Mouse (Mus musculus): Measurements from ENCODE around the gene Qpctl. TPM values are rescaled to one million over a fixed set of nuclear protein-coding genes. Genes with fewer than 3 reads are reported as not detected.

The Qpctl gene
- polyA plus RNA-seq, 1 experiment from 2014 or later: 9.6 TPM

GRCm38 (mm10) chr7:19093174-19093521 is 55.9 kb downstream of the Qpctl start:
- 4% methylated on average over 13 of the region's 15 CpGs for WGBS
- Histone ChIP-seq H3K9me3 (replicated peaks; ENCODE audit: control insufficient read depth, low read length) (no peaks in the 10 kb centered on the region), H3K36me3 (ENCODE audit: control insufficient read depth, insufficient read depth) (peaks cover 21% of the 10 kb centered on the region), H3K4me3 (ENCODE audit: low read length) (peak overlapping the region; percentile 65), H3K27me3 (ENCODE audit: control insufficient read depth, insufficient read depth, low read length) (no peaks in the 10 kb centered on the region), H3K4me2 (ENCODE audit: low read depth, low read length) (peak overlapping the region; percentile 94), H3K27ac (ENCODE audit: low read length) (peak overlapping the region; percentile 73), H3K4me1 (ENCODE audit: control insufficient read depth, insufficient read depth, low read length) (peaks cover 43% of the 10 kb centered on the region), H3K9ac (ENCODE audit: low read length) (peak overlapping the region; percentile 65)
- ATAC-seq (replicated peaks; ENCODE audit: extremely low read depth, insufficient read depth, low FRiP score): peak; percentile 42

GRCm38 (mm10) chr7:19092381-19093173 is 56.5 kb downstream of the Qpctl start:
- Histone ChIP-seq H3K9me3 (replicated peaks; ENCODE audit: control insufficient read depth, low read length) (no peaks in the 10 kb centered on the region), H3K4me3 (ENCODE audit: low read length) (peak overlapping the region; percentile 65), H3K4me1 (ENCODE audit: control insufficient read depth, insufficient read depth, low read length) (peaks cover 38% of the 10 kb centered on the region), H3K9ac (ENCODE audit: low read length) (peak overlapping the region; percentile 55), H3K27ac (ENCODE audit: low read length) (peak overlapping the region; percentile 73), H3K36me3 (ENCODE audit: control insufficient read depth, insufficient read depth) (peaks cover 22% of the 10 kb centered on the region), H3K4me2 (ENCODE audit: low read depth, low read length) (peak overlapping the region; percentile 94), H3K27me3 (ENCODE audit: control insufficient read depth, insufficient read depth, low read length) (no peaks in the 10 kb centered on the region)
- 10% methylated on average over 38 of the region's 38 CpGs for WGBS
- ATAC-seq (replicated peaks; ENCODE audit: extremely low read depth, insufficient read depth, low FRiP score): peak; percentile 34

- Histone ChIP-seq H3K27me3 (ENCODE audit: control insufficient read depth, insufficient read depth, low read length) (no peaks in the 10 kb centered on the region), H3K9ac (ENCODE audit: low read length) (peak overlapping the region; percentile 5; the same call in 1 of the 2 replicates), H3K4me3 (ENCODE audit: low read length) (no peak overlapping the region), H3K9me3 (replicated peaks; ENCODE audit: control insufficient read depth, low read length) (no peaks in the 10 kb centered on the region), H3K27ac (ENCODE audit: low read length) (peak overlapping the region; percentile 73; the same call in 1 of the 2 replicates), H3K4me2 (ENCODE audit: low read depth, low read length) (peak overlapping the region; percentile 94; the same call in 1 of the 2 replicates), H3K36me3 (ENCODE audit: control insufficient read depth, insufficient read depth) (peaks cover 28% of the 10 kb centered on the region), H3K4me1 (ENCODE audit: control insufficient read depth, insufficient read depth, low read length) (peaks cover 31% of the 10 kb centered on the region)
- 45% methylated on average over 17 of the region's 17 CpGs for WGBS
- ATAC-seq (replicated peaks; ENCODE audit: extremely low read depth, insufficient read depth, low FRiP score): no peak
Measured at GRCm38 (mm10) chr7:19091913-19092312, 57.2 kb downstream of the Qpctl start.

MicroRNA genes within 50 kb of the gene (microRNA counts, 519-probe panel; counts per million panel counts)
- microRNA mmu-miR-330: 1,959 counts per million, percentile 20 among the panel's probes with 10 or more counts

Small RNA genes lying within 50 kb of the gene (microRNA-seq; reads per million reads assigned to microRNA genes)
- 368 reads per million, percentile 70 among the genes with 10 or more reads in this experiment for gene Mir330

Other genes starting within 250 kb of the Qpctl start
- 21.7 and 23.7 TPM in 2 replicates for gene Ccdc61, start 238.9 kb downstream of the Qpctl start, polyA plus RNA-seq (2015; fragmentation: Nextera tagmentation; extraction: Ambion mirVana)
- gene Nova2, start 223.4 kb downstream of the Qpctl start, polyA plus RNA-seq (2015; fragmentation: Nextera tagmentation; extraction: Ambion mirVana): 0.64 and 0.82 TPM in 2 replicates
- gene Nanos2, start 161.9 kb downstream of the Qpctl start, polyA plus RNA-seq (2015; fragmentation: Nextera tagmentation; extraction: Ambion mirVana): not detected in 2 replicates
- 1.8 and 1.9 TPM in 2 replicates for gene Mypop, start 158.0 kb downstream of the Qpctl start, polyA plus RNA-seq (2015; fragmentation: Nextera tagmentation; extraction: Ambion mirVana)
- gene Irf2bp1, start 145.2 kb downstream of the Qpctl start, polyA plus RNA-seq (2015; fragmentation: Nextera tagmentation; extraction: Ambion mirVana): 12.5 and 12.7 TPM in 2 replicates
- 0.17 and 0.37 TPM in 2 replicates for gene Foxa3, start 125.8 kb downstream of the Qpctl start, polyA plus RNA-seq (2015; fragmentation: Nextera tagmentation; extraction: Ambion mirVana)
- gene Sympk, start 124.9 kb downstream of the Qpctl start, polyA plus RNA-seq (2015; fragmentation: Nextera tagmentation; extraction: Ambion mirVana): 25.3 and 25.6 TPM in 2 replicates
- gene Rsph6a, start 94.6 kb downstream of the Qpctl start, polyA plus RNA-seq (2015; fragmentation: Nextera tagmentation; extraction: Ambion mirVana): not detected in 2 replicates
- gene Dmwd, start 73.1 kb downstream of the Qpctl start, polyA plus RNA-seq (2015; fragmentation: Nextera tagmentation; extraction: Ambion mirVana): 12.6 and 14.1 TPM in 2 replicates
- 70.7 and 85.5 TPM in 2 replicates for gene Dmpk, start 65.4 kb downstream of the Qpctl start, polyA plus RNA-seq (2015; fragmentation: Nextera tagmentation; extraction: Ambion mirVana)
- 5.1 and 5.4 TPM in 2 replicates for gene Six5, start 54.7 kb downstream of the Qpctl start, polyA plus RNA-seq (2015; fragmentation: Nextera tagmentation; extraction: Ambion mirVana)
- 0.38 and 0.64 TPM in 2 replicates for gene Gm4969, start 30.9 kb downstream of the Qpctl start, polyA plus RNA-seq (2015; fragmentation: Nextera tagmentation; extraction: Ambion mirVana)
- gene Fbxo46, start 29.4 kb downstream of the Qpctl start, polyA plus RNA-seq (2015; fragmentation: Nextera tagmentation; extraction: Ambion mirVana): 9.8 and 9.9 TPM in 2 replicates
- 84.3 and 93.8 TPM in 2 replicates for gene Snrpd2, start 431 bp upstream of the Qpctl start, polyA plus RNA-seq (2015; fragmentation: Nextera tagmentation; extraction: Ambion mirVana)
- 104 and 107 TPM in 2 replicates for gene Gipr, start 16.8 kb upstream of the Qpctl start, polyA plus RNA-seq (2015; fragmentation: Nextera tagmentation; extraction: Ambion mirVana)
- 23.5 and 26.2 TPM in 2 replicates for gene Eml2, start 27.1 kb upstream of the Qpctl start, polyA plus RNA-seq (2015; fragmentation: Nextera tagmentation; extraction: Ambion mirVana)
- gene Gpr4, start 63.2 kb upstream of the Qpctl start, polyA plus RNA-seq (2015; fragmentation: Nextera tagmentation; extraction: Ambion mirVana): 2.4 and 2.7 TPM in 2 replicates
- 40.4 and 41.8 TPM in 2 replicates for gene Opa3, start 79.0 kb upstream of the Qpctl start, polyA plus RNA-seq (2015; fragmentation: Nextera tagmentation; extraction: Ambion mirVana)
- 84.0 and 86.1 TPM in 2 replicates for gene Vasp, start 122.5 kb upstream of the Qpctl start, polyA plus RNA-seq (2015; fragmentation: Nextera tagmentation; extraction: Ambion mirVana)
- gene Ppm1n, start 130.8 kb upstream of the Qpctl start, polyA plus RNA-seq (2015; fragmentation: Nextera tagmentation; extraction: Ambion mirVana): 0.11 TPM in 1 of 2 replicates, not detected in the other
- gene Rtn2, start 133.3 kb upstream of the Qpctl start, polyA plus RNA-seq (2015; fragmentation: Nextera tagmentation; extraction: Ambion mirVana): 27.4 and 28.5 TPM in 2 replicates
- gene Fosb, start 160.8 kb upstream of the Qpctl start, polyA plus RNA-seq (2015; fragmentation: Nextera tagmentation; extraction: Ambion mirVana): 0.24 and 0.34 TPM in 2 replicates
- 61.0 and 62.4 TPM in 2 replicates for gene Ercc1, start 195.5 kb upstream of the Qpctl start, polyA plus RNA-seq (2015; fragmentation: Nextera tagmentation; extraction: Ambion mirVana)
- gene Cd3eap, start 210.2 kb upstream of the Qpctl start, polyA plus RNA-seq (2015; fragmentation: Nextera tagmentation; extraction: Ambion mirVana): 16.2 and 16.7 TPM in 2 replicates
- 13.6 and 14.2 TPM in 2 replicates for gene Ppp1r13l, start 210.5 kb upstream of the Qpctl start, polyA plus RNA-seq (2015; fragmentation: Nextera tagmentation; extraction: Ambion mirVana)
- gene Ercc2, start 232.7 kb upstream of the Qpctl start, polyA plus RNA-seq (2015; fragmentation: Nextera tagmentation; extraction: Ambion mirVana): 11.1 and 12.8 TPM in 2 replicates

Measured in heart, embryonic 16.5 days (tissue).